Mouse (Mus musculus) hematopoietic stem cell, adult 5-6 weeks (primary cell): ENCODE measurements around the gene Tmem237. TPM values are rescaled to one million over a fixed set of nuclear protein-coding genes. Genes with fewer than 3 reads are reported as not detected.

ENCODE experiments used
- ATAC-seq, 2 experiments: fragments of 125-278 bp in 1 of 2; replicated peaks in 1 of 2; 2 replicates each; pipeline ENCODE4 v1.8.0; 2016 to 2017; ENCODE audit warnings: inconsistent platforms in 2 of 2, mild to moderate bottlenecking in 2 of 2, moderate number of reproducible peaks in 2 of 2, low read depth in 1 of 2, moderate TSS enrichment in 1 of 2; ENCODE audit not compliant: low FRiP score in 2 of 2, poor library complexity in 2 of 2, severe bottlenecking in 2 of 2, insufficient read depth in 1 of 2, low TSS enrichment in 1 of 2
- total RNA-seq: library from RNA; stranded (forward); fragments of 172-1452, 232-1000 nt; gene quantifications from 2 replicates; pipeline ENCODE4 v1.2.3, GENCODE M21; 2017

Tmem237 gene
- total RNA-seq = 15.6 and 24.7 TPM in 2 replicates

DNA sequence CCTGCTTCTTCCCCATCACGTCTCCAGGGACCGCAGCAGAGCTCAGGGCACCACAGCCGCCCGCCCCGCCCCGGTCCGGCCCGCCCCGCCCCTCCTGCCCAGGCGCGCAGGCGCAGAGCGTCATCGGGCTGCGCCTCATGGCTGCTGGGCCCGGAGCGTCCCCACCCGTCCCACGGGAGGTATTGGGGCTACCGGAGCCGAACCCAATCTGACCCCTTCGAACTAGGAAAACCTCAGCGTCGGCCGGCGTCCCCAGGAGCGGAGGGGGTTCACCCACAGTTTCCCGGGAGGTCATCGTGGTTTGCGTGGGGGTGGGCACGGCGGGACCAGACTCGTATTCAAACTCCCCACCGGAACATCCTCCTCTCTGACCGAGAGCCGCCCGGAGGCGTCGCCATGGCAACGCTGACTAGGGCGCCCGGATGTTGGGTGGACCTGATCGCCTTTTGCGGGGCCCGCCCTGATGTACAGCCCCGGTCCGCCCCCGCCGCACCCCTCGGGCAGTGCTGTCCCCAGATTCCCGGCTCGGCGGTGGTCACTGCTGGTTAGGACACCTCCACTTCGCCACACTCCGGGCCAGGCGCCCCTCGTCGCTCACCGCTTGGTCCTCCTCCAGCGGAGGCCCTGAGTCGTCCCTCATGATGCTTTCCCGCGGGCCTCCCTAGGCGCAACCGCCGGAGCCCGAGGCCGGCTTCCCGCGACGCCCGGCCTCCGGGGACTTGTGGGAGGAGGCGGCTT lies at the start of gene Tmem237:
Gene Tmem237 (minus strand): TSS at position 689 of the 738 bp plus-strand sequence.
- peak; percentile 89 to 94 for ATAC-seq

- ATAC-seq = no peak
Observed at GRCm38 (mm10) chr1:59169586-59169985, 49.4 kb upstream of the Tmem237 start.

DNA sequence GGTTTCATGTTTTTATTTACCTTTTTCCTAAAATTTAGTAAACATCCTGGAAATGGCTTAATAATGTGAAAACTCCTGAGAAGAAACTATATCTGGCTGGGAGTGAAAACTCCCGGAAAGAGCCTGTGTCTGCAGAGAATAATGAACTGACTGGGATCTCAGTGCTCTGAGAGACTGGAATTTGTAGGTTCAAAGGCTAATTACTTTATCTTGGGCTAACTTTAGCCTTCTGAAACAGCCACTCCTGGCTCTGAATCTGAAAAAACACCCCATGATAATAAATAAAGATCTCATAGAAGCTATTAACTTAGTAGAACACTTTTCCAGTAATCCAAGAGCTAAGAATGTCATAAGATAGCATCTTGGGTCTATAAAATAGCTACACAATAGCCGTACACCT lies 48.3 kb upstream of the Tmem237 start:
- no peak for ATAC-seq

DNA sequence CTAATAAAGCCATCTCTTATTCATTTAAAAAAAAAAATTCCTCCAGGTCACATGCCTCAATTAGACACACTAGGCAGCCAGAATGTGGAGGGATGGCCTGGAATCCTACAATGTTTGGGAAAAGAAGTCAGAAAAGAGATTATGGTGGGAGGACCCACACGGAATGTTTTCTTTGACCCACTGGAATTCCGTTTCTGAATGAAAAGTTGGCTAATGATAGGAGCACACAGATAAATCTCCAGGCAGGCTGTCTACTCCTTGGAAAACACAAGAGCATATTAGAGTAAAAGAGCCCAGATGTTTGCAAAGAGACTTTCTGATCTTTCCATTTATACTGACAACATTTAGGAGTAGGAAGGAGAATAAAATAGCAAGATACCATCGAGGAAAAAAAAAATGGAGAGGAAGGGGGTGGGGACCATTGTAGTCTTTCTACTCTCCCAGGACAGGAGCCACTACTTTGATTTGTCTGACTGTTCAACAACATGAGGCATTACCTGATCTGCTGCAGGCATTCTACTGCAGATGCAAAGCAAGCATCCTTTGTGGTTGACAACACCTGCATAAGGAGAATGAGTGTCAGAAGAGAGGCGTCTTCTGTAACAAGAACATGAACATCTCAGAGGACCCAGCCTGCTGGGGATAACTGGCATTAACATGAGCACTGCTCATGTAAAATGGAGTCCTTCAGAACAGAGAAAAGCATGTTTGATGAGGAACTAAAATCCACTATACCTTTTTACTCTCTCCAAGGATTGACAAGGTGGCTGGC lies 47.6 kb upstream of the Tmem237 start:
- no peak for ATAC-seq

- no peak for ATAC-seq
Observed at GRCm38 (mm10) chr1:59166232-59166905, 46.2 kb upstream of the Tmem237 start.

DNA sequence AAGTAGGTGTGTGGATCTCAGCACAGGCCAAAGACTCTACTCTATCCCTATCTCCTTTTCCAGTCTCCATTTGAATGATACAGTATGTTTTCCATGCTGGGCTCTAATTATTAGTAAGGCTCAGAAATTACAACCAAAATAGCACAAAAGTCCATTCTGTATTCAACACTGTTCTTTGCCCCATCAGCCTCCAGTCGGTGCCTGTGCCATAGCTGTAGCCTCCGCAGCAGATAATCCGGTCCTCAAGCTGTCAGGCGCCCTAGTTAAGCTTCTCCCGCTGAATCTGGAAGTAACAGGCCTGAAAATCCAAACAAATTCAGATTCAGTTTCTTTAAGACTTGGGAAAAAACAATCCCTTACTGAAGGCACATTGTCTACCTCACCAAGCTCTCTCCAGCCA lies 43.7 kb upstream of the Tmem237 start:
- no peak for ATAC-seq

DNA sequence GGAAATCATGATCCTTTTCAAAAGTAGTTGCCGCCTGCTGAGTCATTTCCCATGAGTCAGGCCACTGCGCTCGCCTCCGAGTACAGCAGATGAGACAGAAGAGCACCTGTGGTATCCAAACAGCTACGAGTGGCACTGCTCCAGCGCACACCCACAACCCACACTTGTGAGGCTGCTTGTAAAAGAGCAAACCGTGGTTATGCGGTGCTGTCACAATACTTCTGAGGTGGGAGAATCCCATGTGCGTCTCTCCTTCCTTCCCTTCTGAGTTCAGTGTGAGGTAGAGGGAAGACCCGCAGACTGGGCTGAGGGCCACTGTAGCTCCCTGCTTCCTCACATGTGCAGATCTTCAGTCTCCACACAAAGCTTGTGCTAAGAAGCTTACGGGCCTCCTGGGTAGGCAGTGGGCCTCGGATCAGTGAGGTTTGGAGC lies 42.8 kb upstream of the Tmem237 start, which contains the start of gene Mpp4:
Gene Mpp4 (minus strand): TSS at position 360 of the 432 bp plus-strand sequence.
- peak; percentile 81 to 88 for ATAC-seq

DNA sequence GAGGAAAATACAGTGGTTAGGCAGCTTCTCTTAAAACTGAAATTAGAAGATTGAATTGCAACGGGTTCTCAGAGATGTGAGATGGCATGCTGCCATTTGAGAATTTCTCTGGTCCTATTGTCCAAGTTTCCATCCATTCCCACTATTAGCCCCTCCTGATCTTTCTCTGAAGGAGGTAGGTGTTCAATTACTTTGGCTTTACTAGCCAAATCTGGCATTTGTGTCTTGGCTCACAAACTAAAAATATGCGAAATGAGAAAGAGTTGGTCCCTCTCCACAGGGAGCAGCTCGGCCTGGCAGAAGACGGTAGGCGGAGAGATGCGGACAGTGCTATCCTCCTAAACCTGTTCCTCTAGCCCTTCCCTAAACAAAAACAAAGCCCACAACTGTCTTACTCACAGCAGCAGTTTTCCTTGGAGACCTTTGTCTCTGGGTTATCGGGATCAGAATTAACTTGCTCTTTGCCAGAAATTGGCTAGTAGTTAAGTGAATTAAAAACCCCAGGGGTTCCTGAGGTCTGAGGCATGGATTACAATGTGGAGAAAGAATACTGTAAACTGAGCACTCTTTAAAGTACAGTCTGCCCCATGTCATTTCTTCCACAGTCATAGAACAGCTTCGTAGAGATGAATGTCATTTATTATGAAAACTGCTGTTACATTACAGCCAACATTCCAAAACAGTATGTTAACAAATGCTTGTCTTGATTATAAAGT lies 42.3 kb upstream of the Tmem237 start:
- no peak for ATAC-seq

- no peak for ATAC-seq
Observed at GRCm38 (mm10) chr1:59161396-59161795, 41.2 kb upstream of the Tmem237 start.

- ATAC-seq = peak in 1 of 2 experiments; percentile 51; a peak in 1 of 4 replicates
Observed at GRCm38 (mm10) chr1:59160871-59161270, 40.7 kb upstream of the Tmem237 start.

GRCm38 (mm10) chr1:59159136-59159535 lies 38.9 kb upstream of the Tmem237 start:
- ATAC-seq = no peak

- no peak for ATAC-seq
Observed at GRCm38 (mm10) chr1:59158498-59158897, 38.3 kb upstream of the Tmem237 start.

DNA sequence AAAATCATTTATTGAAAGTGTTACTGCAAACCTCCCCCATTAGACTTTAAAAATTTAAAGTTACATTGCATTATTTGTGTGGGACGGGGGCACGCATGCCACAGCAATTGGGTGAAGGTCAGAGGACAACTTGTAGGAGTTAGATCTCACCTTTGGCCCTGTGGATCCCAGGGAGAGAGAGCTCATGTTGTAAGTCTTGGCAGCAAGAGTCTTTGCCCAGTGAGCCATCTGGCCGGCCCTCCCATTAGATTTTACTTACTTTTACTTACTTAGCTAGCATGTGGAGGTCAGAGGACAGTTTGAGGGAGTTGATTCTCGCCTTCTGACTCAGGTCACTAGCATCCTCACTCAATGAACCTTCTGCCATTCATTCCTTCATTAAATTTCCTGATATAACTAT lies 37.6 kb upstream of the Tmem237 start:
- no peak for ATAC-seq

DNA sequence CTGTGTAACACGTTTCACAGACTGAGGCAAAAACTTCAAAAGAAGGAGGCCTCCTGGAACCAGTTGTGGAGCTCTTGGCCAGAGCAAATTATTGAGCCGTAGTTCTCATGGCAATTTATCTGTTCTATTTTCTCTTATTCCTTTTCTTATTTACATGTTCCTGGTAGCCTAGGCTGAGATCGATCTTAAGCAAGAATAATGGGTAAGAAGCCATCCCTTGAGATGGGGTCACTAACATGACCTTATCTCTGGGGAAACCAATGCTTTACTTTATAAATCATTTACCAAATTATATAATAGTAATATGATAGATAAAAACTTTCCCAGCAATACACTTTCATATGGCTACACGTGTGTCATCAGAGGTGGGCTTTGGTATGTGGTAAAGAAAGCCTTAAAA lies 32.1 kb upstream of the Tmem237 start:
- no peak for ATAC-seq

DNA sequence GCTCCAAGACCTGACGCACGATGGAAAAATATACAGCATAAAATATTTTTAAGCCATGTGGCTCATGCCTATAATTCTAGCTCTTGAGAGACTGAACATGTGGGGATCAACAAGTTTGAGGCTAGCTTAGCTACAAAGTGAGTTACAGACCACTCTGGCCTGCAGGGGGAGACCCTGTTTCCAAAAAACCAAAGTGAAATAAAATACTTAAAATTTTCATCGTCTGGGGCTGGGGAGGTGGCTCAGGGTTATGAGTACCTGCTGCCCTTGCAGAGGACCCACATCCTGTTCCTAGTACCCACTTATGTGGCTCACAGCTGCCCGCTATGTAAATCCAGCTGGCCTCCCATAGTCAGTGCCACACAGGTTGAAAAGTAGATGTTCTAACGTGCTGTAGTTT lies 30.3 kb upstream of the Tmem237 start:
- peak; percentile 39 to 71; a peak in 3 of 4 replicates for ATAC-seq

DNA sequence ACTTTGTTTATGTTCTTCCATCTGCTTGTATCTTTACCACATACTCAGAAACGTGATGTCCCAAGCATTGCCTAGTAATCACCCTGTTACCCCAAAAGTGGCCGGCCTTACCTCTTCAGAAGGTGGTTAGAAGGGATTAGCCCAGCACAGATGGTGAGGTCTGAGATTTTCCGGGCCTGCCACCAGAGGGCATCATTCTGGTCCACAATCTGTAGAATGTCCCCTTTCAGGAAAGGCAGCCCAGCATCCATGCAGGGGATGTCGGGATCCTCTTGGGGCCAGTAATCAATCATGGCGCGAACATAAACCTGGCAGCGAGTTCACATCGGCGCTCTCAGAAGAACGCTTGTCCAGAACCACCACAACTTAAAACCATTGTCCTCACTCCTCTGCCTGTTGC lies 24.3 kb upstream of the Tmem237 start:
- no peak; a peak in 1 of 4 replicates for ATAC-seq

- peak; percentile 60 to 81; a peak in 3 of 4 replicates for ATAC-seq
Observed at GRCm38 (mm10) chr1:59142809-59143208, 22.6 kb upstream of the Tmem237 start.
